Mouse (Mus musculus) left cerebral cortex, adult 2 months (tissue): ENCODE measurements around the gene Cacnb4. TPM values are rescaled to one million over a fixed set of nuclear protein-coding genes. Genes with fewer than 3 reads are reported as not detected.

ENCODE experiments used
- DNase-seq, 2 experiments: peaks; one replicate each; pipeline ENCODE4 v3.0.0; 2021 to 2022; ENCODE audit warnings: low spot score in 2 of 2, mixed read lengths in 1 of 2; ENCODE audit errors: extremely low spot score in 1 of 2
- H3K27ac ChIP-seq: fragments of 200-600 bp; 2 replicates; pipeline ENCODE4 v1.8.1; 2022
- H3K4me3 ChIP-seq: fragments of 200-600 bp; 2 replicates; pipeline ENCODE4 v1.8.1; 2022
- CTCF ChIP-seq: fragments of 200-600 bp; IDR thresholded peaks from 2 replicates; pipeline ENCODE4 v1.8.1; 2022; ENCODE audit warnings: antibody characterized with exemption, mild to moderate bottlenecking, moderate library complexity
- intact Hi-C: fragments of 180-260 bp; cut with DNase I; formaldehyde crosslinking; loops from one replicate; pipeline ENCODE4 v1.15.1; 2025
- total RNA-seq, 2 experiments: library from RNA; stranded (reverse); gene quantifications; 2 replicates each; pipeline ENCODE4 v1.2.3; 2021

Gene Cacnb4
- total RNA-seq, 2 experiments from 2014 or later = 166 to 176 TPM

- Histone ChIP-seq H3K4me3 (no peak overlapping the region), H3K27ac (no peak overlapping the region)
- DNase-seq = no peak
- intact Hi-C loops = no loop called here
- no peak for TF ChIP-seq CTCF
Measured at GRCm38 (mm10) chr2:52576546-52576945, 100.1 kb downstream of the Cacnb4 start.

- TF ChIP-seq CTCF = no peak
- H3K27ac ChIP-seq = no peak overlapping the region
- no peak for DNase-seq
- H3K4me3 ChIP-seq = no peak overlapping the region
- intact Hi-C loops = no loop called here
Measured at GRCm38 (mm10) chr2:52575637-52576175, 100.9 kb downstream of the Cacnb4 start.

- peak; percentile 28 for TF ChIP-seq CTCF
- Histone ChIP-seq H3K4me3 (no peak overlapping the region), H3K27ac (no peak overlapping the region)
- no peak for DNase-seq
- intact Hi-C loops = no loop called here
Measured at GRCm38 (mm10) chr2:52574929-52575328, 101.7 kb downstream of the Cacnb4 start.

GRCm38 (mm10) chr2:52572221-52572620 is 104.4 kb downstream of the Cacnb4 start:
- H3K27ac ChIP-seq = no peak overlapping the region
- intact Hi-C loops = no loop called here
- no peak for TF ChIP-seq CTCF
- DNase-seq = no peak
- no peak overlapping the region for H3K4me3 ChIP-seq

GRCm38 (mm10) chr2:52571339-52571968 is 105.2 kb downstream of the Cacnb4 start:
- TF ChIP-seq CTCF = no peak
- no peak overlapping the region for H3K4me3 ChIP-seq
- no peak overlapping the region for H3K27ac ChIP-seq
- intact Hi-C loops = no loop called here
- no peak for DNase-seq

GRCm38 (mm10) chr2:52570781-52571180 is 105.8 kb downstream of the Cacnb4 start:
- no peak for TF ChIP-seq CTCF
- Histone ChIP-seq H3K4me3 (no peak overlapping the region), H3K27ac (no peak overlapping the region)
- no peak for DNase-seq
- intact Hi-C loops = no loop called here

- TF ChIP-seq CTCF = no peak
- Histone ChIP-seq H3K4me3 (no peak overlapping the region), H3K27ac (no peak overlapping the region)
- no peak for DNase-seq
- intact Hi-C loops = no loop called here
Measured at GRCm38 (mm10) chr2:52570171-52570570, 106.5 kb downstream of the Cacnb4 start.

GRCm38 (mm10) chr2:52568131-52568530 is 108.5 kb downstream of the Cacnb4 start:
- no peak for TF ChIP-seq CTCF
- no peak for DNase-seq
- Histone ChIP-seq H3K27ac (no peak overlapping the region), H3K4me3 (no peak overlapping the region)
- intact Hi-C loops = no loop called here

GRCm38 (mm10) chr2:52567421-52567820 is 109.2 kb downstream of the Cacnb4 start:
- no peak for TF ChIP-seq CTCF
- no peak for DNase-seq
- Histone ChIP-seq H3K4me3 (no peak overlapping the region), H3K27ac (no peak overlapping the region)
- intact Hi-C loops = no loop called here

- TF ChIP-seq CTCF = no peak
- no peak overlapping the region for H3K27ac ChIP-seq
- intact Hi-C loops = no loop called here
- H3K4me3 ChIP-seq = no peak overlapping the region
- DNase-seq = no peak
Measured at GRCm38 (mm10) chr2:52563277-52563676, 113.4 kb downstream of the Cacnb4 start.

GRCm38 (mm10) chr2:52562356-52562755 is 114.3 kb downstream of the Cacnb4 start:
- TF ChIP-seq CTCF = no peak
- intact Hi-C loops = no loop called here
- DNase-seq = no peak
- H3K27ac ChIP-seq = no peak overlapping the region
- H3K4me3 ChIP-seq = no peak overlapping the region

GRCm38 (mm10) chr2:52561137-52561536 is 115.5 kb downstream of the Cacnb4 start:
- intact Hi-C loops = no loop called here
- no peak for TF ChIP-seq CTCF
- no peak for DNase-seq
- Histone ChIP-seq H3K4me3 (no peak overlapping the region), H3K27ac (no peak overlapping the region)

- intact Hi-C loops = no loop called here
- DNase-seq = no peak
Measured at GRCm38 (mm10) chr2:52560266-52560665, 116.4 kb downstream of the Cacnb4 start.

More at GRCm38 (mm10) chr2:52560266-52560665, 116.4 kb downstream of the Cacnb4 start:
- no peak for TF ChIP-seq CTCF
- H3K4me3 ChIP-seq = no peak overlapping the region
- no peak overlapping the region for H3K27ac ChIP-seq
